Mouse (Mus musculus): ENCODE data around the gene Bcl7a. TPM values are rescaled to one million over a fixed set of nuclear protein-coding genes. Genes with fewer than 3 reads are reported as not detected.

Gene Bcl7a
- total RNA-seq (2021) = 1 to 10 TPM; 6.9 to 7.1 TPM
- long read RNA-seq, experiment 1, partial matches to known transcripts = 1 of 2 reads
- long read RNA-seq, experiment 1, other reads (novel, unspliced or antisense) = 1 of 2 reads
- long read RNA-seq, experiment 2, partial matches to known transcripts = 0 of 2 reads
- long read RNA-seq, experiment 2, other reads (novel, unspliced or antisense) = 2 of 2 reads

GRCm38 (mm10) chr5:123343707-123344627, at the start of gene Bcl7a:
TSS of gene Bcl7a (plus strand) at chr5:123343834.
- DNase-seq (ENCODE audit: low spot score in 2 of 2) = peak; percentile 91

GRCm38 (mm10) chr5:123294653-123295052, 49.0 kb upstream of the Bcl7a start:
- DNase-seq (ENCODE audit: low spot score in 2 of 2) = no peak

- no peak for DNase-seq (ENCODE audit: low spot score in 2 of 2)
Observed at GRCm38 (mm10) chr5:123296224-123296806, 47.3 kb upstream of the Bcl7a start.

- no peak for DNase-seq (ENCODE audit: low spot score in 2 of 2)
Observed at GRCm38 (mm10) chr5:123296972-123297754, 46.5 kb upstream of the Bcl7a start.

- no peak for DNase-seq (ENCODE audit: low spot score in 2 of 2)
Observed at GRCm38 (mm10) chr5:123297830-123298229, 45.8 kb upstream of the Bcl7a start.

GRCm38 (mm10) chr5:123298526-123298925, 45.1 kb upstream of the Bcl7a start:
- no peak for DNase-seq (ENCODE audit: low spot score in 2 of 2)

- DNase-seq (ENCODE audit: low spot score in 2 of 2) = no peak
Observed at GRCm38 (mm10) chr5:123300496-123301034, 43.1 kb upstream of the Bcl7a start.

- no peak for DNase-seq (ENCODE audit: low spot score in 2 of 2)
Observed at GRCm38 (mm10) chr5:123301780-123302521, 41.7 kb upstream of the Bcl7a start.

- DNase-seq (ENCODE audit: low spot score in 2 of 2) = no peak
Observed at GRCm38 (mm10) chr5:123307630-123308282, 35.9 kb upstream of the Bcl7a start.

- no peak for DNase-seq (ENCODE audit: low spot score in 2 of 2)
Observed at GRCm38 (mm10) chr5:123309816-123310215, 33.8 kb upstream of the Bcl7a start.

- no peak for DNase-seq (ENCODE audit: low spot score in 2 of 2)
Observed at GRCm38 (mm10) chr5:123310221-123310620, 33.4 kb upstream of the Bcl7a start.

GRCm38 (mm10) chr5:123313058-123313630, 30.5 kb upstream of the Bcl7a start:
- no peak for DNase-seq (ENCODE audit: low spot score in 2 of 2)

GRCm38 (mm10) chr5:123313851-123314380, 29.7 kb upstream of the Bcl7a start:
- DNase-seq (ENCODE audit: low spot score in 2 of 2) = no peak

GRCm38 (mm10) chr5:123315219-123315866, 28.3 kb upstream of the Bcl7a start:
- no peak for DNase-seq (ENCODE audit: low spot score in 2 of 2)

GRCm38 (mm10) chr5:123317992-123318391, 25.6 kb upstream of the Bcl7a start:
- no peak for DNase-seq (ENCODE audit: low spot score in 2 of 2)

- DNase-seq (ENCODE audit: low spot score in 2 of 2) = no peak
Observed at GRCm38 (mm10) chr5:123320136-123320535, 23.5 kb upstream of the Bcl7a start.

- DNase-seq (ENCODE audit: low spot score in 2 of 2) = no peak
Observed at GRCm38 (mm10) chr5:123324242-123324641, 19.4 kb upstream of the Bcl7a start.

- DNase-seq (ENCODE audit: low spot score in 2 of 2) = no peak
Observed at GRCm38 (mm10) chr5:123326006-123326750, 17.5 kb upstream of the Bcl7a start.
